Mouse (Mus musculus) cerebellum, adult 8-10 months (tissue): ENCODE results near the gene Lrrc27.
A peak's percentile ranks its signal among the peaks of the same experiment; 100 is the strongest.

Experiments
- DNase-seq: peaks from one replicate; pipeline ENCODE4 v3.0.0; 2022

The Lrrc27 gene

GRCm38 (mm10) chr7:139214596-139215340, 2.0 kb downstream of the Lrrc27 start:
- DNase-seq, result no peak

DNA sequence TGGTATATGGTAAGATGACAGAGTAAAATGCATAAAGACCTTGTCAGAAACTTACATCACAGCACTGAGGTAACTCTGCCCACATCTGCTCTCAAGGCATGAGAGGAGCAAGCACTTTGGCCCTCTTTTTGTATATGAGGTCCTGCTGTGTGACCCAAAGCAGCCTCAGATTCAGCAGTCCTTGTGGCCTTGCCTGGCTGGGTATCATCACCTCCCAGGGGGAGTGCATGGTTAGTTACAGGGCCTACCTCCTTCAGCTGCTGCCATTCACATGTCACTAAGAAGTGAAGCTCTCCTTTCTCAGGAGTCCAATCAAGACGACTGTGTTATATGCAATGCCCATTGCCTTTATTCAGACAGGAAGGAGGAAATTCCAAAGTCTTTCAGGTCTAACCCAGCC, 2.7 kb downstream of the Lrrc27 start:
- DNase-seq, result no peak

GRCm38 (mm10) chr7:139215946-139216345, 3.2 kb downstream of the Lrrc27 start:
- no peak for DNase-seq

DNA sequence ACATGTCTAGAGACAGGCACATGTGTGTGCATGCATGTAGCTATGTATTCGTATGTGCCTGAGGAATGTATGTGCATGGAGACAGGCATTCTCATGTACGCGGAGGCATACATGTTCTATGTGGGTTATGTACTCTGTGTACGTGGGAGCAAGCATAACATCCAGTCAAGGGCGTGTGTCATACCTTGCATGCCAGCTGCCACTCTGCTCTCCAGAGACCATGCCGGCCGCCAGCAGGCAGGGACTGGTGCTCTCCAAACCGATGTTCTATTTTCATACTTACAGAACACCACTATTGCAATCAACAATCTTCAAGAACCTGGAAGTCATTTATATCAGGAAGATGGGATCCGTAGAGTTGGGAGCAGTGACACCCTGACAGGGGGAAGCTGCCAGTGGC, 3.7 kb downstream of the Lrrc27 start:
- DNase-seq, result no peak

DNA sequence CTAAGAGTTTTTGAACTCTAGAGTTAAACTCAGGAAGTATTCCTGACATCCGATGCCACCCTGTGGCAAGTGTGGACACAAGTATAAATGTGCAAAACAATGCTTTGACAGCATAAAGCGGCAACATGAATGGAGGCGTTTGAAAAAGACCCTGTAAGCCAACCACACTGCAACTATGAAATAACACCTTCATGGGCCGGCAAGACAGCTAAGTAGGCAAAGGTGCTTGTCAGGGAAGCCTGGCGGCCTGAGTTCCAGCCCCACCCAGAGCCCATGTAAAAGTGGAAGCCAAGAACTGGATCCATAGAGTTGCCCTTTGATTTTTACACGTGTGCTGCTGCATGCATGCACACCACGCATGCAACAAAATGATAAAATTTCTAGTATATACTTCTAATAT, 4.3 kb downstream of the Lrrc27 start:
- DNase-seq, result no peak

DNA sequence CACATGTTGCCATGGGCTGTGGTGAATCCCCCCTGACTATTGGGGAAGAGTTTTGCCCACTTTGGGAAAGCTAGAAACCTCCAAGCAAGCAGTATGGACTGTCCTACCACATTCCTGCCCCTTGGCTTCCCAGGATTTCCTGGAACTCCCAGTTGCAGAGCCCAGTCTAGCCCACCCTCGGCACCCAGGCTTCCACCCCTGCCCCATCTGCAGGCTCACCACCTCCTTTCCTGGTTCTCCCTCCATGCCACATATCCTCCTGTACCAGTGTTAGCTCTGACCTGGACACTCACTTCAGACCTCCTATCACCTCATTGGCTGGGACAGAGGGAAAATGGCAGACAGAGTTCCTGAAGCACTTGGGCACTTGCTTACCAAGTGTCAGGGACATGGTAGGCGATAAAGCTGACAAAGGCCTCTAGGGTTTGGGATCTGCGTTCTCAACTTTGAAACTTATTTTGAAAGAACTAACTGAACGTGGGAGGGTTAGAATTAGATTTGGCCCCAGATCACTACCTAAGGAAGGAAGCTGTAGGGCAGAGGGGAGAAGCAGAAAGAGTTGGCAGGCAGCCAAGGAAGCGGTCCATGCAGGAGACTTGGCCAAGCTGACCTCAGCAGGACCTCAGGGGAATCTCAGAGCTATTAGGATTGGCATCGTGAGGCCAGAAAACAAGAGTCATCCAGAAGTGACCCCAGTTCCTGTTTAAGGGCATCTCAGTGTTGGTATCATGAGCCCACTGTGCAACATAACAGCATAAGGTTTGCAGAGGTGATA, 6.0 kb downstream of the Lrrc27 start:
- no peak for DNase-seq

DNA sequence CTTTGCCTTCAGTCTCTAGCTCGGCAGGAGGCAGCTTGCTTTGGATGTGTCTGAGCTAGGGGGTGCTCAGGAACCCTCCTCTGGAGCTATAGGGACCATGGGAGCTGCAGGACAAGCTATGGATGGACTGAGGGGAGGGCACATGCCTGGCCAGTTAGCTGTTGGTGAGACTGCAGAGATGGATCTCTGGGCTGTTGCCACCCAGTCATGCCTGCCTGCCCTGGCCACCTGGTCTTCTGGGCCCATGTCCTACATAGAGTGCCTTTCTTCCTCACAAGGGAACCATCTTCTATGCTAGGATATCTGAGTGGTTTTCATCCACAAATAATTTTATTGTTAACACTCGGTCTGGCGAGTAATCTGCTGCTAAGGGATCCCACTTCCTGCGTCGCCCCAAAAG, 6.7 kb downstream of the Lrrc27 start:
- DNase-seq, result no peak

- no peak for DNase-seq
Observed at GRCm38 (mm10) chr7:139220303-139220702, 7.5 kb downstream of the Lrrc27 start.

DNA sequence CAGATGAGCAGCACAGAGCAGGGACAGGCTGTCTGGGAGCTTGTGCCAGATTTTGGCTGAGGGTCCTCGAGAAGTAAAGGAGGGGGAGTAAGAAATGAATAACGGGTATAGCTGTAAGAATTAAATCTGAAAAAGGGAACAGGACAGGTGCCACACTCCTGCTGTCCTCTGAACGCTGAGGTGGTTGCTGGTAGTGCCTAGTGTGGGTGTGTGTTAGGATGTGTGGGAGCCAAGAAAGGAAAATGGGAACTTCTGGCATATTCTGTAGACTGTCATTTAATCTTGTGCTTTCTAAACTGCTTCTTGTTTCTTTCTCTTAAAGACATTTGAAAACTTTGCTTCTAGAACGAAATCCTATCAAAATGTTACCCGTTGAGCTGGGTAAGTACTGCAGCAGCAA, 8.3 kb downstream of the Lrrc27 start:
- no peak for DNase-seq

DNA sequence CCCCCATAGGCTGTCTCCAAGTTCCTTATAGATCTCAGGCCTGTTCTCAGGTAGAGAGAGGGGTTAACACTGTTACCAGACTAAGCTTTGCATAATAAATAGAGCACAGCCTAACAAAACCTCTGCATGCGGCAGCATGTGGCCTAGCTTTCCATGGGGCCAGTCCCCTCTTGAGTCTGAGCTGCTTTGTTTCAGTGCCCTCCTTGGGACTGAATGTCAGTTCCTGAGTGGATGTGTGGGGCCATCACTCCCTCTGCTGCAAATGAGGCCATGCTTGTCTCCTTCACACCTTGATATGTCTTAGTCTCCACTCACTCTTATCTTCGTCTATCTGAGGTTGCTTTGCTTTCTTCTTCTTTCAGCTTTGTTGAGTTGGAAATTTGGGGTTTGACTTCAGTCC, 9.1 kb downstream of the Lrrc27 start:
- DNase-seq, result no peak

- DNase-seq, result no peak
Observed at GRCm38 (mm10) chr7:139222341-139222740, 9.6 kb downstream of the Lrrc27 start.

- no peak for DNase-seq
Observed at GRCm38 (mm10) chr7:139224070-139224469, 11.3 kb downstream of the Lrrc27 start.

GRCm38 (mm10) chr7:139224725-139225124, 11.9 kb downstream of the Lrrc27 start:
- no peak for DNase-seq

DNA sequence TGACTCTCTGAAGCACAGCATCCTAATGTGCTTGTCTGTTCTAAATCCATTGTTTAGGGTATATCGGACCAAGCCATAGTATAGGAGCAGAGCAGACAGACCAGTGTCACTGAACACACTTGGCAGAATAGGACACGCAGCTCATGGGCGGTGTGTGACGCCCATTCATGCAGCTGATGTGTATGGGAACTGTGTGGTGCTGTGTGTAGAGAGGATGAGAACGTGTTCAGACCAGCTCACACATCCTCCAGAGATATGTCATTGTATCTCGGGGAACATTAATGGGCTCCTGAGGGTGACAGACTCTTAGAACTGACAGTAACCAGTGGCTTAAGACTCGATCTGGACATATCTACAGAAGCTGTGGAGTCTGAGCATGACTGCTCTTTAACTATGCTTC, 13.6 kb downstream of the Lrrc27 start:
- no peak for DNase-seq

- DNase-seq, result no peak
Observed at GRCm38 (mm10) chr7:139228447-139229171, 15.8 kb downstream of the Lrrc27 start.

- DNase-seq, result no peak
Observed at GRCm38 (mm10) chr7:139229837-139230236, 17.0 kb downstream of the Lrrc27 start.

GRCm38 (mm10) chr7:139230241-139230640, 17.5 kb downstream of the Lrrc27 start:
- DNase-seq, result no peak

GRCm38 (mm10) chr7:139233714-139234113, 20.9 kb downstream of the Lrrc27 start:
- DNase-seq, result peak; percentile 89

DNA sequence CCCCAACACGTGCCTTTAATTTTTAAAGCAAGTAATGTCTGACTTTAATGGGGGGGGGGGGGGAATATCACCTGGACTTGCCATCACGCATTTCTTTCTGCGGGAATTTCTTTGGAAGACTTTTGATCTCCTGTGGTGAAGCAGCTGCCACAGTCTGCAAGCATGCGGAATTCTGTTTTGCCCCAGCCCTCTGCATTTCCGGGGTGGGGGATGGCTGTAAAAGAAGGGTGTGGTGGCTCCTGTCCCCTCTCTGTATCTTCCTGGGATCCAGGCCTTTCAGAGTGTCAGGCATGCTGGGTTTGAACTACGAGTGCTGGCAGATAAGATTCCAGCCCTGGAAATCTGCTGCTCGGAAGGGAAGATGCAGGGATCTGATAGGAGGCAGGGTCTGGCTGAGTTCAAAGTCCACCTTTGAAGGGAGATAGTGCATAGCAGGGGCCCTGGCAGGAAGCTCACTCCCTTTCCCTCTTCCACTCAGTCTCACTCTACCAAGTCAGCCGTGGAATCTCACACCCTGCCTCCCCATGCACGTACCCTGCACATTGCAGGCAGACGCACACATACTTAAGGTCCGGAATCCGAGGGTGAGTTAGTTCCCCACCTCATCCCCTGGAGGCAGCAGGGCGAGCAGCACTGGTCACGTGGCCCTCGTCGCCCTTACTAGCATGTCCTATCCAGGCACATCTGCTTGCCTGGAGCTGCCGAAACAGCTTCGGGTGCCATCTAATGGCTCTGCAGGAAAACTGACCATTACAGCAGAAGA, 21.8 kb downstream of the Lrrc27 start:
- no peak for DNase-seq

DNA sequence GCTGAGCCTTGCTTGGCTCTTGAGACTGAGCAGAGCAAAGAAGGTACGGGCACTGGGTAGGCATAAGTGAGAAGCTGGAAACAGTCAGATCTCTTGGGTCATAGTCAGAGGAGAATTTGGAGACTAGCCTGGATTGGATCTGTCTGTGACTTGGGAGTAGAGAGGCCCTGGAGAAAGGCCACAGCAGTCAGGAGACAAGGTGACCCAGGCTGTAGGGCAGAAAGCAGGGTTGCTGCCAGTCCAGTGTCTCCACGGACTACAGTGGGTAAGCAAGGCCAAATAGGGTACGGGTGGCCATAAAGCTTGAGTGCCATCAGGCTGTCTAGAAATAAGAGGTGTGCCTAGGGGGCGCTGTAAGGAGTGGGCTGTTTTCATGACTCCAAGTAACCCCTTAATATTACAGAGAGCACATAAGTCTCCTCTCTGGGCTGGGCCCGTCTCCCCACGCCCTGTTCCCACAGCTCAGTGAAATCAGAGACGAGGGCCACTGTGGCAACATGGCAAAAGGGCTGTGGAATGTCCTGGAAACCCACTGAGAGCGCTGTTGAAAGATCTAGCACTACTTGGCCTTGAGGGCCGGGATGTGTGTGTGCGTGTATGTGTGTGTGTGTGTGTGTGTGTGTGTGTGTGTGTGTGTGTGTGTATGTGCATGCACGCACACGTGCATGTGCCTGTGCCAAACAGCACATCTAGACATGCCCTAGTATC, 23.0 kb downstream of the Lrrc27 start:
- no peak for DNase-seq

DNA sequence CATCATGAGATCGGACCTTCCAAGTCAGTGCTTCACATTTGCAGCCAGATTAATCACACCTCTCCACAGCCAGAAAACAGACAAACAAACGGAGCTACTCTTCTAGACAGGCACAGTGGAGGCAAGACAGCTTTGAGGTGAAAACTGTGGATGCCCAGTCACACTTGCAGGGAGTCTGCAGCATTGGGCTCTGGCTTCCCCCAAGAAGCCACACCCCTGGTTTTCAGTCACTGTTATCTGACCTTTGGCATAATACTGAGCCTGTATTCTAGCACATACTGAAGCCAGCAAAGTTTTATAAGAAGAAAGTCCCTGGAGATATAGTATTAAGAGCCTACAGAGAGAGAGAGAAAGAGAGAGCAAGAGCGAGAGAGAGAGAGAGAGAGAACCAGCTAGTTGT, 26.6 kb downstream of the Lrrc27 start:
- no peak for DNase-seq

DNA sequence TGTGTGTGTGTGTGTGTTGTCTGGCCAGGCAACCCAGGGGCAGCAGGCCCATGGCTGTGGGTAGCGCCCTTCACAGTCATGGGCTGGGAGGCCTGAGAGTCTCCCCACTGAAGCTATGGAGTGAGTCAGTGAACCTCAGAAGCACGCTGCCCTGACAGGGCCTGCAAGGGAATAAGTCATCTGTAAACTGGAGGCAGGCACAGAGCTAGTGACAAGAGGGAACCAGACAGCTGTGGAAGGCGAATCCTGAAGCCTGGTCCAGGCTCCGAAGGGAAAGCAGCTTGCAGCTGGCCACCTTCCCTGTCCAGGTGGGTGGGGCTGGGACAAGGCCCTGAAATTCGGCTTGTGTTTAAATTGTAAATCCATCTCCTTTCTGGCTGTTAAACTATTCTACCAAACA, 33.3 kb downstream of the Lrrc27 start:
- no peak for DNase-seq
